Mouse (Mus musculus) heart, embryonic 14.5 days (tissue): Measurements from ENCODE around the gene Adk. TPM values are rescaled to one million over a fixed set of nuclear protein-coding genes. Genes with fewer than 3 reads are reported as not detected.
A peak's percentile ranks its signal among the peaks of the same experiment; 100 is the strongest.

Experiments
- ATAC-seq: fragments of 200-750 bp; cut with Nextera tagmentation; 2 replicates; pipeline ENCODE4 v1.8.0; 2017; ENCODE audit warnings: low read depth, moderate TSS enrichment; ENCODE audit not compliant: insufficient number of reproducible peaks, insufficient read depth, low FRiP score
- H3K27ac ChIP-seq, 2 experiments: fragments of 200-500 bp in 1 of 2; fragments of 300-500 bp in 1 of 2; sonication (generic) in 1 of 2; replicated peaks in 1 of 2; 2 replicates each; pipeline ENCODE4 v1.5.1; 2012 to 2014; ENCODE audit warnings: low read depth in 2 of 2, low read length in 2 of 2, control low read depth in 1 of 2, mild to moderate bottlenecking in 1 of 2, mixed read lengths in 1 of 2; ENCODE audit not compliant: control insufficient read depth in 1 of 2, insufficient read depth in 1 of 2
- H3K27me3 ChIP-seq: fragments of 300-500 bp; sonication (generic); 2 replicates; pipeline ENCODE4 v1.6.1; 2014; ENCODE audit warnings: mild to moderate bottlenecking, low read length, control low read depth; ENCODE audit not compliant: control insufficient read depth, insufficient read depth
- H3K36me3 ChIP-seq: fragments of 300-500 bp; sonication (generic); 2 replicates; pipeline ENCODE4 v1.6.1; 2014; ENCODE audit warnings: mild to moderate bottlenecking, control low read depth, low read length, mixed read lengths; ENCODE audit not compliant: control insufficient read depth, insufficient read depth
- H3K4me1 ChIP-seq, 2 experiments: fragments of 200-500 bp in 1 of 2; fragments of 300-500 bp in 1 of 2; sonication (generic) in 1 of 2; 2 replicates each; pipeline ENCODE4 v1.6.1; 2012 to 2014; ENCODE audit warnings: low read length in 2 of 2, control low read depth in 1 of 2, mixed read lengths in 1 of 2; ENCODE audit not compliant: control insufficient read depth in 2 of 2, insufficient read depth in 2 of 2
- H3K4me2 ChIP-seq: fragments of 300-500 bp; sonication (generic); 2 replicates; pipeline ENCODE4 v1.6.1; 2014; ENCODE audit warnings: mild to moderate bottlenecking, low read length
- H3K4me3 ChIP-seq, 2 experiments: fragments of 200-500 bp in 1 of 2; fragments of 300-500 bp in 1 of 2; sonication (generic) in 1 of 2; 2 replicates each; pipeline ENCODE4 v1.5.1; 2012 to 2014; ENCODE audit warnings: low read length in 2 of 2, mild to moderate bottlenecking in 2 of 2, control low read depth in 1 of 2, low read depth in 1 of 2, moderate library complexity in 1 of 2; ENCODE audit not compliant: control insufficient read depth in 1 of 2, insufficient read depth in 1 of 2
- H3K9ac ChIP-seq: fragments of 300-500 bp; sonication (generic); 2 replicates; pipeline ENCODE4 v1.6.1; 2014; ENCODE audit warnings: mild to moderate bottlenecking, low read length
- H3K9me3 ChIP-seq: fragments of 300-500 bp; sonication (generic); 2 replicates; pipeline ENCODE4 v1.6.1; 2016; ENCODE audit warnings: low read length, control low read depth; ENCODE audit not compliant: control insufficient read depth
- WGBS: fragments of 180-500 bp; shearing (Covaris S2); extraction: QIAGEN DNeasy Blood & Tissue Kit; methylation state at CpG from one replicate; pipeline ENCODE4 v1.1.7; 2014; 5-methylcytosine and 5-hydroxymethylcytosine counted together
- polyA plus RNA-seq: library from polyadenylated mRNA; unstranded; fragments of >200 nt; fragmentation: Nextera tagmentation; extraction: Ambion mirVana; gene quantifications from 2 replicates; pipeline ENCODE4 v1.2.1, GENCODE M21; 2014

The Adk gene
- polyA plus RNA-seq, 1 experiment from 2014 or later, result 250 TPM

DNA sequence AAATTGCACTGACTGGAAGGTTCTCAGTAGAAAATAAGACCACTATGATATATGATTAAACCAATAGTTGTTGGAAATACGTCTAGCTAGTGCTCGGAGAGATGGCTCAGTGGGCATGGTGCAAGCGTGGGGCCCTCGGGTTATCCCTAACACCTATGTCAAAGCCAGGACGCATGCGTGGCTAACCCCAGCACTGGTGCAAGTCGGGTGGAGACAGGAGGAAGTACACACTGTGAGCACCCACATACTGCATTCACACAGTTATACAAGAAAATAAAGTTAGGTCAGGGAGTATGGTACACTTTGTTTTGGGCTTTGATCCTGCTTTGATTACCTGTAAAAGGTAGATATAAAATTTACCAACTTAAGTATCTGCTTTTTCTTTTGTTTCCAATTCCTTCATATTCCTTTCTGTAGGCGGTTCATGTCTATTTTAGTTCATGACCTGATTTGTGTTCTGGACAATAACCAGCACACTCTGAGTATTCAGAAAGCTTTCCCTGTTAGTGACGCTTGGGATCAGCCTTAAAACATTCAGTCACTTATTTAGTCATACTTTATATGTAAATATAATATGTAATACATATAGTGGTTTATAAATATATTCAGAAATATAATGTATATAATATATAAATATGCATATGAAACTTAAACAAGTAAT lies 67.4 kb downstream of the Adk start:
- Histone ChIP-seq H3K4me3 (no peak overlapping the region), H3K27ac (peak overlapping the region; percentile 69 to 75), H3K36me3 (no peaks in the 10 kb centered on the region), H3K27me3 (no peaks in the 10 kb centered on the region), H3K4me1 (peaks cover 4 to 20% of the 10 kb centered on the region in 2 experiments), H3K4me2 (peak overlapping the region; percentile 35), H3K9me3 (no peaks in the 10 kb centered on the region), H3K9ac (peak overlapping the region; percentile 25; the same call in 1 of the 2 replicates)
- WGBS, result 45% methylated on average over 9 of the region's 9 CpGs
- no peak for ATAC-seq

DNA sequence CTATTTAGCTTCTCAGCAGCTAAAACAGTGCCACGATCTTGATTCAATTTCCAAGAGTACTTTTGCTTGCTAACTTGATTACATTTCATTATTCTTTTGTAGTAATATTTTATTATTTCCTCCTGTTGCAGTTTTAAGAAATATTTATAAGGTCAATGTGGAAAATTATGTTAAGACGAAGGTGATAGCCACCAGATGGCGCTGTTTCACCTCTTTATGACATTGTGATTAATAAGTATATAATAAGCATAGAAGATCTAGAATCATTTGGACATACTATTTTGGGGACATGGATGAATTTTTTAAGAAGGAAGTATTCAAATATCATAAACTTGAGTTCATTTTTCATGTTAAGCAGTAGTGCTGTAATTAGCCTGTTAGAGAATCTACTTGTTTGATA lies 68.1 kb downstream of the Adk start:
- no peak overlapping the region for H3K4me3 ChIP-seq
- H3K9me3 ChIP-seq, result no peaks in the 10 kb centered on the region
- no peak for ATAC-seq
- peaks cover 4 to 20% of the 10 kb centered on the region in 2 experiments for H3K4me1 ChIP-seq
- no peaks in the 10 kb centered on the region for H3K36me3 ChIP-seq
- H3K9ac ChIP-seq, result no peak overlapping the region
- no peak overlapping the region for H3K27ac ChIP-seq
- no peak overlapping the region for H3K4me2 ChIP-seq
- no peaks in the 10 kb centered on the region for H3K27me3 ChIP-seq
- WGBS, result 47% methylated on average over 3 of the region's 3 CpGs

DNA sequence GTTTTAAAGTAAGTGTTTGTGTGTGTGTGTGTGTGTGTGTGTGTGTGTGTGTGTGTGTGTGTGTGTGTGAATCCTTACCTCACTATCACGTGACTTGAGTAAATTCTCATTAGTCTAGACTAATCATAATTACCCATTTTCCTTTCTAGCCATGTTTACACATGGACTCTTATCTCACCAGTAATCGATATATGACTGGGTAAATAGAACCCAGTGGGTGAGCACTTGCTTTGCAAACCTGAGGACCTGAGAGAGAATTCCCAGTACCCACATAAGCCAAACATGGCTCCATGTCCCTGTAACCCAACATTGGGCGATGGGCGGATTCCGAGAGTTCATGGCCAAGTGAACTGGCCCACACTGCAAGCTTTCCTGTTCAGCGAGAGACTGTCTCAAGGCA lies 74.8 kb downstream of the Adk start:
- no peak for ATAC-seq
- Histone ChIP-seq H3K9ac (no peak overlapping the region), H3K4me2 (no peak overlapping the region), H3K9me3 (no peaks in the 10 kb centered on the region), H3K4me1 (no peaks in the 10 kb centered on the region), H3K4me3 (no peak overlapping the region), H3K27me3 (no peaks in the 10 kb centered on the region), H3K36me3 (no peaks in the 10 kb centered on the region), H3K27ac (no peak overlapping the region)
- 90% methylated on average over 6 of the region's 6 CpGs for WGBS

DNA sequence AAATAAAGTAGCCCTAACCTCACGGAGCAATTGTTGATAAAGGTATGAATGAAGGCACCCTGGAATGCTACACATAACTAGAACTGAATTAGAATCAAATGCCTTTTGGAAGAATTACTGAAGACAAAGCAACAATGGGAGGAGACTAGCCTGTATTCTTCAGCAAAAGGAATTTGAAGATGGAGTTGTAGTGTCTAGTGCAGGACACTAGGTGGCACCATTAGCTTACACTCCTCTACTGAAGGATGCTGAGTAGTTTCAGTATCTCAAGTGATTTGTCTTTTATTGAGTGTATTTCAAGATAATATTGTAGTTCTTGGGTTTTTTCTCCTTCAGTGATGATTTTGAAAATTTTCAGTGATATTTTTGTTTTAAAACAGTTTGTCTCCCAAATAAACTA lies 84.5 kb downstream of the Adk start:
- no peak for ATAC-seq
- no peak overlapping the region for H3K27ac ChIP-seq
- 40% methylated on average over 1 of the region's 1 CpGs for WGBS

DNA sequence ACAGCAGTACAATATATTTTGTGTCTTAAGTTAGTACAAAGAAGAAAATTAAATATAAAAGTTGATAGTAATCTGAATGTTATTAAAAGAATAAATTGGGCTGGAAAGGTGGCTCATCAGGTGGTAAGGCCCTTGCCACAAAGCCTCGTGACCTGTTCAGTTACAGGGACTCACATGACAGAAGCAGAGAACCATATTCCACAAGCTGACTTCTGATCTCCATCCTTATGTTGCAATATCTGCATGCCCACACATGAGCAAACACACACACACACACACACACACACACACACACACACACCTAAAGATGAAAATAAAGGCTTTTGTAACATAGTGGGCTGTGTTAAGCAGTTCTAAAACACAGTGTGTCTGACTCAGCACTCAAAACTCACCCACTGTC lies 90.2 kb downstream of the Adk start:
- no peaks in the 10 kb centered on the region for H3K9me3 ChIP-seq
- H3K4me1 ChIP-seq, result peaks cover 2 to 9% of the 10 kb centered on the region in 2 experiments; a peak in 2 of 4 replicates
- no peaks in the 10 kb centered on the region for H3K36me3 ChIP-seq
- 85% methylated on average over 1 of the region's 1 CpGs for WGBS
- no peak overlapping the region for H3K27ac ChIP-seq
- ATAC-seq, result no peak
- H3K4me2 ChIP-seq, result no peak overlapping the region
- no peak overlapping the region for H3K9ac ChIP-seq
- no peaks in the 10 kb centered on the region for H3K27me3 ChIP-seq
- H3K4me3 ChIP-seq, result no peak overlapping the region

More for the DNA sequence above, 84.5 kb downstream of the Adk start:
- no peaks in the 10 kb centered on the region for H3K4me1 ChIP-seq
- no peaks in the 10 kb centered on the region for H3K27me3 ChIP-seq
- no peak overlapping the region for H3K4me2 ChIP-seq
- H3K9me3 ChIP-seq, result no peaks in the 10 kb centered on the region
- H3K36me3 ChIP-seq, result no peaks in the 10 kb centered on the region
- H3K4me3 ChIP-seq, result no peak overlapping the region
- no peak overlapping the region for H3K9ac ChIP-seq

DNA sequence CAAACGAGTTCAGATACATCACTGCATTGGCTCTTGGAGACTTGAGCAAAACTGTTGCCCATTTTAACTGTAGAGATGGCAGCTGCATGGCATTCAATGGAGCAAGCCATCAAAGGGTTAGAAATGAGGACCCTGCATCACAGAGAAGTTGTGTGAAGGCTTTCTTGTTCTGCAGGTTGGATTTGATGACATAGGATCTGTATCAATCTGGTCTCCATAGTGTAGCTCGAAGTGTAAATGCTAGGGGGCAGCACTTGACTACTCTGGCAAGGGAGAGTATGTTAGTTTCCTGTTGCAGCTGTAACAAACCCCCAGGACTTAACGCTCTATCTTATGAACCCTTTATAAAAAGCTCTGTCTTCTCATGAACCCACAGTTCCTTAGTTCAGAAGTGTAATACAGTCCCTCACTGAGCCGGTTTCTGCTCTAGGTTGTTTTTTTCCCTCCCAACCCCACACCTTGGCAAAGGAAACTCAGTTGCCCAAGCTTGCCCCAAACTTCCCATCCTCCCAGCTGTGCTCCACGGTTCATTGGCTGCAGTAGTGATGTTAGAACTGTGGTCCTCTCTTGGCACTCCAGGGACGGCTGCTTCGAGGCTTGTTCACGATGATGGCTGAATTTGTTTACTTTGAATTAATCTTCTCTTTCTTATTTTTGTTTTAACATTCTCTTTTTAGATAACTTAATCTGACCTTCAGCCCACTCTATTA lies 91.2 kb downstream of the Adk start:
- no peak overlapping the region for H3K4me2 ChIP-seq
- no peaks in the 10 kb centered on the region for H3K27me3 ChIP-seq
- H3K27ac ChIP-seq, result no peak overlapping the region
- no peaks in the 10 kb centered on the region for H3K36me3 ChIP-seq
- no peak overlapping the region for H3K9ac ChIP-seq
- H3K4me1 ChIP-seq, result peaks cover 2 to 9% of the 10 kb centered on the region in 2 experiments; a peak in 2 of 4 replicates
- H3K4me3 ChIP-seq, result no peak overlapping the region
- no peaks in the 10 kb centered on the region for H3K9me3 ChIP-seq
- 78% methylated on average over 8 of the region's 8 CpGs for WGBS
- ATAC-seq, result no peak

DNA sequence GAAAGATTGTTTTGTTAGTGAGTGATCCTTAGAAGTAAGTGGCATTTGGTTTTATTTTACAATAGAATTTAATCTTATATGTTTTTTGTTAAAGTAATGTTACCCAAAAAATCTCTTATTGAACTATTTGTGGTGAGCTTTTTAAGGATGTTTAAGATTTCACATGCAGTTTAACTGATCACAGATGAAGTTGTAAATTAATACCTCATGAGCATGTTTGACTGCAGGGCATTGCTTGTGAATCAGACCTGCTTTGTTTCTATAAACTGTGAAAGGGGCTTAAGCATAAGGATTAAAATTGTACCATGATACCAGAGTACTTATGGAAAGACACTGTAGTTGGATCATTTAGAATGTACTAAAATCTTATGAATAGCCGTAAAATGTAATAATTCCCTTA lies 94.8 kb downstream of the Adk start:
- H3K27ac ChIP-seq, result no peak overlapping the region
- ATAC-seq, result no peak
- H3K4me1 ChIP-seq, result peaks cover 4 to 21% of the 10 kb centered on the region in 2 experiments; a peak in 3 of 4 replicates
- H3K4me3 ChIP-seq, result no peak overlapping the region
- H3K4me2 ChIP-seq, result no peak overlapping the region
- no peaks in the 10 kb centered on the region for H3K27me3 ChIP-seq
- 90% methylated on average over 1 of the region's 1 CpGs for WGBS
- H3K9ac ChIP-seq, result no peak overlapping the region
- H3K9me3 ChIP-seq, result no peaks in the 10 kb centered on the region
- no peaks in the 10 kb centered on the region for H3K36me3 ChIP-seq
